Mouse (Mus musculus) myocyte (in vitro differentiated cells): ENCODE results near the gene Mcm3ap.

ENCODE experiments used
- CEBPB ChIP-seq: IDR thresholded peaks from 2 replicates; pipeline ENCODE4 v1.6.1; 2011; ENCODE audit warnings: mild to moderate bottlenecking, moderate library complexity; ENCODE audit not compliant: poor library complexity, insufficient read depth, severe bottlenecking
- E2F4 ChIP-seq: IDR thresholded peaks from one replicate; pipeline ENCODE4 v1.6.1; 2011; ENCODE audit warnings: mild to moderate bottlenecking, control low read depth, moderate library complexity; ENCODE audit not compliant: insufficient read depth
- MAX ChIP-seq: IDR thresholded peaks from one replicate; pipeline ENCODE4 v1.6.1; 2011; ENCODE audit warnings: low read depth, mild to moderate bottlenecking, control low read depth
- MYOD1 ChIP-seq, 3 experiments: IDR thresholded peaks; one replicate each; pipeline ENCODE4 v1.6.1; 2011; ENCODE audit warnings: control low read depth in 2 of 3, low read depth in 2 of 3, mild to moderate bottlenecking in 2 of 3, moderate library complexity in 1 of 3; ENCODE audit not compliant: insufficient read length in 2 of 3, control insufficient read depth in 1 of 3
- MYOG ChIP-seq, 3 experiments: IDR thresholded peaks; one replicate each; pipeline ENCODE4 v1.6.1; 2011; ENCODE audit warnings: control low read depth in 2 of 3, low read depth in 2 of 3, mild to moderate bottlenecking in 2 of 3; ENCODE audit not compliant: insufficient read length in 2 of 3, control insufficient read depth in 1 of 3, insufficient read depth in 1 of 3
- POLR2A ChIP-seq: IDR thresholded peaks from one replicate; pipeline ENCODE4 v1.6.1; 2011; ENCODE audit warnings: low read depth, mild to moderate bottlenecking, control low read depth, moderate library complexity; ENCODE audit not compliant: insufficient read length
- POLR2AphosphoS2 ChIP-seq: IDR thresholded peaks from one replicate; pipeline ENCODE4 v1.6.1; 2011; ENCODE audit warnings: low read depth, control low read depth; ENCODE audit not compliant: insufficient read length
- REST ChIP-seq: IDR thresholded peaks from one replicate; pipeline ENCODE4 v1.6.1; 2011; ENCODE audit warnings: mild to moderate bottlenecking, control low read depth, moderate library complexity; ENCODE audit not compliant: insufficient read depth, insufficient read length
- SRF ChIP-seq: IDR thresholded peaks from one replicate; pipeline ENCODE4 v1.6.1; 2011; ENCODE audit warnings: low read depth; ENCODE audit not compliant: control insufficient read depth, insufficient read length
- TCF12 ChIP-seq: IDR thresholded peaks from one replicate; pipeline ENCODE4 v1.6.1; 2011; ENCODE audit warnings: mild to moderate bottlenecking, control low read depth; ENCODE audit not compliant: poor library complexity, insufficient read depth, severe bottlenecking
- TCF3 ChIP-seq: IDR thresholded peaks from one replicate; pipeline ENCODE4 v1.6.1; 2011; ENCODE audit warnings: low read depth, control low read depth; ENCODE audit not compliant: insufficient read length
- USF1 ChIP-seq: IDR thresholded peaks from one replicate; pipeline ENCODE4 v1.6.1; 2011; ENCODE audit warnings: low read depth, mild to moderate bottlenecking, control low read depth, moderate library complexity

DNA sequence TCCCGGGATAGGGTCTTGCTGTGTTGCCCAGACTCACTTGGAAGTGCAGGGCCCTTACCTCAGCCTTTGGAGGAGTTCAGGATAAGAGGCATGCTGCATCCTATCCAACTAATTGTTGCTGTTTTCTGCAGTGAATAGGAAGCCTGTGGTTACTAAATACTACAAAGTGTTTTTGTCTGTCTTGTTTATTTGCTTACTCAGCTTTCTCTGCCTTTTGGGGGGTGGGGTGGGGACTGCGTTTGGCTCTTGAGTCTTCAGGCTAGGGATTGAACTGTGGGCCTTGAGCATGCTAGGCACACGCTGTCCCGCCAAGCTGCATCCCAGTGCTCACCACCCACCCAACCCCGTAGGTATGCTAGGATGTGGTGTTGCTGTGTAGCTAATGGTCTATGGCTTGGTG, 5.0 kb downstream of the Mcm3ap start:
- TF ChIP-seq POLR2A (no peak), CEBPB (no peak), USF1 (no peak), POLR2AphosphoS2 (no peak), TCF12 (no peak), MAX (no peak), E2F4 (no peak), MYOG (IDR thresholded peaks at IDR 0.05; ENCODE audit: control insufficient read depth in 1 of 3, insufficient read depth in 1 of 3, insufficient read length in 2 of 3, low read depth in 2 of 3) (no peak), REST (no peak), SRF (no peak), MYOD1 (IDR thresholded peaks at IDR 0.05; ENCODE audit: control insufficient read depth in 1 of 3, insufficient read length in 2 of 3, low read depth in 2 of 3) (no peak), TCF3 (no peak)
